Mouse (Mus musculus): ENCODE measurements around the gene Mtus2.
"Not testable (repeated sequence)": the region's sequence is repeated elsewhere in the genome, so short reads cannot be mapped to it uniquely, and the experiment has no call there.

Mtus2 gene

DNA sequence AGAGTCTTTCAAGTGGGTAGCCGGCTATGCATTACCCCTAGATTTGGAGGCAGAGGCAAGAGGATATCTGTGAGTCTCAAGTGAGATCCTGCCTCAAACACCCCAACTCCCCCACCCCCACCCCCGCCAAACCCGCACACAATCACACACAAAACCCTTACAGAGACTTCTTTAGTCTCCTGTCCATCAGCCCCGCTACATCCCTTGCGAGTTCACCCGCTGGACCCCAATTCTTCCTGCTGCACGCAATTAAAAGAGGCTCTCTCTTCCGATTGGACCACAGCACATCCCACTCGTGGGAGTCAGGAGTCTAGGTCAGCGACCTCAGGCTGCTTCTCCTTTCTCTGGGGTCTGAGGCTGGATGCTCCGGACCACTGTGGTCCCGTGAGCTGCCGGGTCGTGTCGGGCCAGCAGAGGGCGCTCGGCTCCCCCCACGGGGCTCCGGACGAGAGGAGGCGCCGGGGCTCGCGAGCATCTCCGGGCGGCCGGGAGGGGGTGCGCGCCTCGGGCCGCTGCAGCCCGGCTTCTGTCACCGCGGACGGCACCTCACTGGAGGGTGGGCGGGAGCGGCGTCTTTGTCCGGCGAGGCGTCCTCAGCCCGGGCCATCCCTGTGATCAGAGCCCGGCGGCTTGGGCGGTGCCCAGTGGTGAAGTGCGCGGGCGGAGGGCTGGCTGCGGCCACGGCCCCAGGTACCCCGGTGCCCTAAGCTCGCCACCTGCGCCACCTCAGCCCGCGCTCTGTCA lies at the start of gene Mtus2:
Gene Mtus2, plus strand, starts transcription at position 500 of the 744 bp plus-strand sequence.
- peak; percentile 83 for DNase-seq (ENCODE audit: inconsistent ontology term)

DNA sequence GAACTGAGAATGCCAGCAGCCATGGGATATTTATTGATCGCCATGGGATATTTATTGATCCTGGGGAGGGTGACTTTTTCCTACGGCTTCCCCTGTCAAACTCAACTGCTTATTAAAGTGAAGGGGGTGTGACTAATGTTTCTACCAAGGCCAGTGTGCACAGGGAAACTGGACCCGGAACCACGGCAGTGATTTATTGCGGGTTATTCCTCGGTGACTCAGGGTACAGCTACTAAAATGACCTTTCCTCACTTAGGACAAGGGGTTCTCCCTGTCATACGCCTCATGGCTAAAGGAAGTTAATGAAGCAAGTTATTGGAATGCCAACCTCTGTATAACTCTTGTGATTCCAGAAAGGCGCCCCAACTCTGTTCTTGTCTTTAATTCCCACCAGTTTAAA lies 49.3 kb upstream of the Mtus2 start:
- DNase-seq (ENCODE audit: inconsistent ontology term): no peak

DNA sequence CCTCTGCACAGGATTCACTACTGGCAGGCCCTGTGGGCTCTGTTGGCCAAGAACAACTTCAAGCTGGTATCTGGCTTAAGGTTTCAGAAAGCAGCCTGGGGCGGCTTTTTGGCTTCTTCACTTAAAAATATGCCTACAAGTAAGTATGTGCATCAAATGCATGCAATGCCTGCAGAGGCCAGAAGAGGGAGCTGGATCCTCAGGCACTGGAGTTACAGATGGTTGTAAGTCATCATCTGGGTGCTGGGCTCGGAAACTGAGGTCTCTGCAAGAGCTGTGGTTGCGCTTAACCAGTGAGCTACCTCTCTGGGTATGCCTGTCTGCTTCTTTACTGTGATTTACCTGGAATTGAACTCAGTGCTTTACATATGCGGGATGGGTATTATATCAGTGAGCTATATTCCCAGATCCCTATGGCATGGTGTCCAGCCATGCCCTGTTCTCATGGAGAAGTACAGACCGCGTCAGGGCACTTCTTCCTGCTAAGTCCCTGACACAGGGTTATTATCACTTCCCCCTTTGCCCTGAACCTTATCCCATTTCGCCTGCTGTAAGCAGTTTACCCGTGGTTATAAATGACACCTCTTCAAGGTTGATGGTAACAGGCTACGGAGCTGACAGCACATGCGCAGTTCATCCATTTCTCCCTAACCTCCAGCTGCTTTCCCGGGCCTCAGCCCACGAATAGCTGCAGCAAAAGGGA lies 46.2 kb upstream of the Mtus2 start:
- DNase-seq (ENCODE audit: inconsistent ontology term): no peak

DNA sequence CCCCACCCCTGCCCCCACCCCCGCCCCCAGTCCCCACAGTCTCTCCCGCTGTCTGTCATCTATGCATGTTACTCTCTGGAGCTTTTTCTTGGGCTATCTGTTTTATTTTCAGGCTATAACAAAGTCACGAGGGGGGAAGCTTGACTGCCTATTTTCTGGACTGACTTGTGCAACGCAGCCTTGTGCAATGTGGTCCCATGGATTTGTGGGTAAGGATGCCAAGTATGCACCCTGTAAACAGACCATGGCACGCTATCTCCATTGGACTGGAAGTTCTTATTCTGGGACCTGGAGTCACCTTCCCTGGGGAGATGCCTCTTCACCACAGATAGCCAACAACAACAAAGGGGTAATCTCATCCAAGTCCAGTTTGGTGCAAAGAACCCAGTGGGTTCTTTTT lies 45.4 kb upstream of the Mtus2 start:
- DNase-seq (ENCODE audit: inconsistent ontology term): no peak

DNA sequence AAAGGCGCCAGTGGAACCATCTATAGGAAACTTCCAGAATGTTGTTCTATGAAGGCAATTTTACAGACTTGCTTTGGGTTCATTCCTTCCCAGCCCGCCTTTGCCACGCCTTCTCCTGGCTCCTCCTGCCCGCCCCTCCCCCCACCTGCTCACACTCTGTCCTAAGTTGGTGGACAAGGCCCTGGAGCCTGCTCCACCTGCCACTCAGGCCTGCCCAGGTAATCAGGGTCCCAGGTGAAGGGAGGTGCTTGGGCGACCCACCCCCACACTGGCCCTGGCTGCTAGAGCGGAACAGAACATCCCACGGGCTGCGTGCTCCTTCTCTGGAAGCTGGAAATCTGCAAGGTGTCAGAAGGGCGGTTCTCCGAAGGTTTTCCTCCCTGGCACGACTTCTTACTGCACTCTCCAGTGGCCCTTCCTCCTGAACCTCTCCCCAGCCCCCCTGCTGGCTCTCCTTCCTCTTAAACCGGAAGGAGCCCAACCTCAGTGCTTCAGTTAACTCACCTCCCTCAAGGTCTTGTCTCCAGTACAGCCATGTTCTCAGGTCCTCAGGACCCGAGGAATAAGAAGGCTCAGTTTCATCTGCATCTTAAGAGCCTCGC lies 43.8 kb upstream of the Mtus2 start:
- DNase-seq (ENCODE audit: inconsistent ontology term): no peak

DNA sequence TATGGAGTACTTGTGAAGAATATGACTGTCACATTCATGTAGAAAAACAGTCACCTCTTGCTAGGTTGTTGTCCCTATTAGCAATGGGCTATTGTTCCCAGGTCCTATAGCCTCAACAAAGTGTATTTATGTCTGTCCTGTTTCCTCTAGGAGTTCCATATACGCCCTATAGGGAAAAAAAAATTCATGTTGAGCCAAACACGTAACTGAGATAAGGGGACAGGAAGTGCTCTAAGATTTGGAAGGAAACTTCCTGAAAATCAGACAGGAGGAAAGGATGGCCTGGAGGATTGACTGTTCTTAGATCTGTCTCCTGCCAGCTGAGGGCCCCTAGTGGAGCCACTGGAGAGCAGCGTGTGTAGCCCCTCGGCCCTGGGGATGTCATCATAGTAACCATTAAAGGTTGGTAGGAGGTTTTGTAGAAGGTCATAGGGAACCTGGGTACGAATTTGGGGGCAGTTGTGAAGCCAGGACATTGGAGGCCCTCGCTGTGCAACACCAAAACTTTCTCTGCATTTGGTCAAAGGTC lies 42.0 kb upstream of the Mtus2 start:
- no peak for DNase-seq (ENCODE audit: inconsistent ontology term)

DNA sequence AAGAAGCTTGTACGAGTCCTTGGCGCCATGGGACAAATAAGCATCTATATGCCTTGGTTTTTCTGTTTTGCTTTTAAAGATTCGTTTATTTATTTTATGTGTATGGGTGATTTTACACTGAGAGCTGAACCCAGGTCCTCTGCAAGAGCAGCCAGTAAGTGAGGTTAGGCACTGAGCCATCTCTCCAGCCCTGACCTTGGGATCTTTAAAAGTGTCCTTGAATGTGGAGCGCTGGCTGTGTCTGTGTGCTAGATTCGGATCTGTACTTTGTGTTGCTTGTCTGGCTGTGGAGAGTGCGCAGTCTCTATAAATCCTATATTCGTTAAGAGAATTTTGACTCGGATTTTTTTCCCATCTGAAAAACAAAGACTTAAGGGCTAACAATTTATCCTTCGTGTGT lies 40.9 kb upstream of the Mtus2 start:
- DNase-seq (ENCODE audit: inconsistent ontology term): no peak

DNA sequence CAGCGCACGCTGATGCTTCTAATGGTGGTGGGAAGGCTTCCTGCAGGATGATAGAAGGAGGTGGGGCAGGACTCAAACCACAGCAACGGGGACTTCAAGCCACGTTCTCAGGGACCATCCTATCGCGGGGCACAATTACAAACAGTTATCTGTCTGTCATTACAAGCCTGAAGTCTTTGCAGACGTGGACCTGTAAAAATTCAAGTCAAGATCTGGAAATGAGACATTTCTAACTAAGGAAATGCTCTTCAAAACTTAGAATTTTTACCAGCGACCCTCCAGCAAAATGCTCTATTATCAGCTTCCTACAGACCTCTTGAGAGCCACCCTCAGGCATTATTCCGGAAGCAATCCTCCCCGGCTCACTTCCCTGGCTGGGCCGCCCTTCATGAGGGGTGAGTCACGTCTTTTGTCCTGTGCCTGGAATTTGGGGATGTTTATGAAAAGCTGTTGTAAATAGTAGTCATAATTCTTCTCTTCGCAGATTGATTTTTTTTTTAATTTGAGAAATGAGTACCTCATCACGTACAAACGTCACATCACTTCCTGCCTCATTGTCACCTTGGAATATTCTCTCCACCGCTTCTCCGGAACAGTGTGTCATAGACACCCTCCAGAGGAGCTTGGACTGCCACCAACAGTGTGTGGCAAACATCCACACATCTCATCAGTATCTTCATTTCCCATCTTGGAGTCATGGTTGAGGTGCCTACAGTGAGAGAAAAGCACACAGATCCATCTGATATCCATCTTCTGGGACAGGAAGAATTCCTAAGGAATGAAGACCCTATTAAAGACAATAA lies 38.9 kb upstream of the Mtus2 start:
- DNase-seq (ENCODE audit: inconsistent ontology term): peak; percentile 70

DNA sequence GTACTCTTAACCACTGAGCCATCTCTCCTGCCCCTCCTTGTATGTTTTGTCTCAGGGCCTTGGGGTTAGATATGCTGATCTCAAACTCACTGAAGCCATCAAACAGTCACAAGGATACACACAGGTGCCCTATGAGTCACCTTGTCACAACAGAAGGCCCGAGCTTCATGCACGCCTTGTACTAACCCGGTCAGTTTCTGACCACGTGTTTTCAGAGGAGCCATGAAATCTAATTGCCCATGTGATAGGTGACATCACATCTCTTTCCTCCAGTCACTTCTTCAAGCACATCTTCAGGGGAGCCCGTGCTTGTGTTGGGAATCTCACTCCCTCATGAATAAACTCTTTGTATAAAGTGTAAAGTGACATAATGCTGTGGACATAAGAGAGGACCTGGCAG lies 32.5 kb upstream of the Mtus2 start:
- no peak for DNase-seq (ENCODE audit: inconsistent ontology term)

DNA sequence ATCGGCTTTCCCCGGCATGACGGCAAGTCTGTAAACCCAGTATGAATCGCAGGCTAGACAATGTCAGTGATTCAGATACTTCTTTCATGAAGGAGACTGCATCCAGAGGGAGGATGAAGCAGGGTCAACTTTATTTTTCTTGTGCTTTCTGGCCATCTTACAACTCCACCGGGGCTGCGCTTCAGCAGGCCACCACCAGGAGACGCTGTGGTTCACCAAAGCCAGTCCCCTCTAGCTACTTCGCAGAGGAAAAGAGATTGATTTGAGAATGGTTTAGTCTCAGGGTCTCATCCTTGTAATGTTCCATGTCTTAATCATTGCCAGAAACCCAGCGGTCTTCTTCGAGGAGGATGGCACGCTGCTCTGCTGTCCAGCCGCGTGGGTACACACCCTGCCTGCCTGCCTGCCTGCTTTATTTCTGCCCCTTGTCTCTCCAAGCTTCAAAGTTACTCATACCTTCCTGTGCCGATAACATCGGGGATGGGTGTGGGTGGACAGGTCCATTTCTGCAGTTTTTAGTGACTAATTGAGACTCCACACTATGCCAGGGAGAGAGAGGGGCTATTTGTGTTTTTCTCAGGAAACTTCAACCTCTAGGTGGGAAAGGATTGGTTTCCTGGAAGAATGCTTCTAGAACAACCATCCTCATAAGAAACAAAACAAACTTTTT lies 31.1 kb upstream of the Mtus2 start:
- no peak for DNase-seq (ENCODE audit: inconsistent ontology term)

DNA sequence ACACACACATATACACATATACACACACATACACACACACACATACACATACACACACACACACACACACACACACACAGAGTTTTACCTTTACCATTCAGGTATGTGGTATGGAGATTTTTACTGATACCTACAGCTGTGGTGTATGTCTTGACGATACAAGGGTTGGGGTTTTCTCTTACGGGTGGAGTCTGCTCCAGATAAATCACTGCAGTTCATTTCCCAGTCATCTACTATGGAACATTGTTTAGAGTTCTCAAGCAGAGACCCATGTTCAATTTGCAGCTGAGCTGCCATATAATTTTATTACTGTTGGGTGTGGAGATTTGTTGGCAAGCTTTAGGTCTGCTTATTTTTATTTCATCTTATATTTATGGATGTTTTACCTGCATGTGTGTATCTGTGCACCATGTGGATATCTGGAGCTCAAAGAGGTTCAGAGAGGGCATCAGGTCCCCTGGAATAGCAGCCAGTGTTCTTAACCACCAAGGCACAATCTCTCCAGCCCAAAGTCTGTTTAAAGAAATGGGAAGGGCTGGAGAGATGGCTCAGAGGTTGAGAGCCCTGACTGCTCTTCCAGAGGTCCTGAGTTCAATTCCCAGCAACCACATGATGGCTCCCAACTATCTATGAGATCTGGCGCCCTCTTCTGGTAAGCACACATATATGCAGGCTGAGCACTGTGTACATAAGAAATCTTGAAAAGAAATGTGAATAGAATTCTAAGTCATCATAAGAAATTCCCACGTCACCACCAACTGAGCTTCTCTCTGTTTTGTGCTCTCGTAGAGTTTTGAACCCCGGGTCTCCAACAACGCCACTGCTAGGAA lies 28.2 kb upstream of the Mtus2 start:
- DNase-seq (ENCODE audit: inconsistent ontology term): no peak

DNA sequence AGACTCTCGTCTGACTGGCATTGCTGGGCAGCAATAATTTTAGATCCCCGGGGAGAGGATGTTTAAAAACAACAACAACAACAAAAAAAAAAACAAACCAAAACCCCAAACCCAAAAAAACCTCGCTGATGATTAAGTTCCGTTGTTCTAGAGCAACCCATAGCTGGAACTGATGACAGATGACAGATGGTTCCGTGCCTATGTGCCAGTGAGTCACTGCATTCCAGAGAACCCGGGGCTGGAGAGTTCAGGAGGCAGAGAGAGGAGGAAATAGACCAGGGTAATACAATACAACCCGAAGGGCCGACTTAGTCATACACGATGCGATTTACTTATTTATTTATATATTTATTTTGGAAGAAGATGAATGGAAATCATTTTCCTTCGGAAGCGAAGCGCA lies 22.0 kb upstream of the Mtus2 start:
- peak; percentile 79 for DNase-seq (ENCODE audit: inconsistent ontology term)

DNA sequence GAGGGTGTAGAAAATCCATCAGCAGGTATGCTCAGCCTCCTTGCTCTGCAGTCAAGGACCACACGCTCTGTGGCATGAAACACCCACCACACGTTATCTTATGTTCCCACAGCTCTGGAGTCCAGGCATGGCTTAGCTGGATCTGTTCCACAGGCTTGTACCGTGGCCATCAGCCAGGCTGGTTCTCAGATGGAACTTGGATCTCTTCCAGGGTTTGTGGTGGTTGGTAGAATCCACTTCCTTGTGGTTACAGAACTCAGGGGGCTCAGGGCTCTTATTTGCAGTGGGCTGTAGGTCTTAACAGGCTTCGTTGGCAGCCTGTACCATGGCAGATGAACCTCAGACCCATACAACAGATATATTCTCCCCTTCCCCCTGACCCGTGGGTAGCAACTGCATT lies 17.9 kb upstream of the Mtus2 start:
- DNase-seq (ENCODE audit: inconsistent ontology term): peak; percentile 53

DNA sequence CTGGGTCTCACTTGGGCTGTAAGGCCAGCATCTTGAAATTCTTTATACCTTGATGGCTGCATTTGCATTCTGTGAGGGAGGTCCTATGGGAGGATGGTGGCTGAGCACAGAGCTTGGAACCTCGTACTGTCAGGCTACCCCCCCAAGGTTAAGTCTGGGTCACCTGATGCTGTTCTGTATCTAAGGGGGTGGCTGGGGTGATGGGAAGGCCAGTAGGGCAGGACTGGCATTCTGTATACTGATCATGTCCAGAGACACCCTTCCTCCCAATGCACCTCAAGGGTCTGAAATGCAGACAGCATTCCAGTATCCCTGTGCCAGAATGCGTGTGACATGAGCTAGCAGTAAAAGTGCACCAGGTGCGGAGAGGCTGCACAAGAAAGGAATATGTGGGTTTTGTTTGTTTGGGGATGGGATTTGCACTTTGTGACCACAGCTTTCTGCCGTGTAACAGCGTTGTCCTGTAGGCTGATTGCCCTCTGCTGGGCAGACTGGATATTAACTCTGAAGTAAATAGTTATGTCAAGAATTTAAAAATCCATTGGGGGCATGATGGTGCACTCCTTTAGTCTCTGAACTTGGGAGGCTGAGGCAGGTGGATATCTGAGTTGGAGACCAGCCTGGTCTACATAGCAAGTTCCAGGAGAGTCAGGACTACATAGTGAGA lies 12.0 kb upstream of the Mtus2 start:
- no peak for DNase-seq (ENCODE audit: inconsistent ontology term)

DNA sequence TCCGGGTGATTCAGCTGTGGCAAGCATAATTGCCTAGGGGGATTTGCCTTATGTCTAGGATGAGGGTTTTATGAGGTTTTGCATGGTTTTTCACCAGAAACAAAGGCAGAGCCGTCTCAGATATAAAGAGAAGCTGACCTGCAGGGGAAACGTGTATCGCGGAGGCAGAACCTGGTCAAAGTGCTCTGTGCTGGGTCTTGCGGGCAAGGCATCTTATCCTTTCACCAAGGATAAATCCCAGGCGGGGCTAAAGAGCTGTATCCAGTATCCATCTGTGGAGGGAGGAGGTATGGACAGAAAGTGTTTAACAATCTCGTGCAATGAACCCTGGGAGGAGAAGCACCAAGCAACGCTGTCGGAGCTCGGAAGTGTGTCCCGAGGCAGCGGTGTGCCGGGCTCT lies 7.2 kb upstream of the Mtus2 start:
- no peak for DNase-seq (ENCODE audit: inconsistent ontology term)

DNA sequence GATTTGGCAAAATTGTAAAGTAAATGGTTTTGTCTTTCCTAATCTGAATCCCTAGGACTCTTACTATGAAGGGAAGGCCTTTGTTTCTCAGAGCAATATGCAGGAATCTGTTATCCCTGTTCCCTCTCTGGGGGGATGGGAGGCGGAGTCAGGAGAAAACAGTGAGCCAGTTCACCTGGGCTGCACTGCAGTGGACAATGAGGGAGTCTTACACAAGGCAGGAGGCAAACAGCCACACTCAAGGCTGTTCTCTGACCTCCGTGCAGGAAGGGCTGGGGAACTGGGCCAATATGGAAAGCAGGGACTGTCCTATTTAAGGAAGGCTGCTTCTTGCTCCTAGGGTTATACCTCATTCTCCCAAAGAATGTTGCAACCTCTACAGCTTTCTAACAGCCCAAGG lies 5.4 kb upstream of the Mtus2 start:
- no peak for DNase-seq (ENCODE audit: inconsistent ontology term)

DNA sequence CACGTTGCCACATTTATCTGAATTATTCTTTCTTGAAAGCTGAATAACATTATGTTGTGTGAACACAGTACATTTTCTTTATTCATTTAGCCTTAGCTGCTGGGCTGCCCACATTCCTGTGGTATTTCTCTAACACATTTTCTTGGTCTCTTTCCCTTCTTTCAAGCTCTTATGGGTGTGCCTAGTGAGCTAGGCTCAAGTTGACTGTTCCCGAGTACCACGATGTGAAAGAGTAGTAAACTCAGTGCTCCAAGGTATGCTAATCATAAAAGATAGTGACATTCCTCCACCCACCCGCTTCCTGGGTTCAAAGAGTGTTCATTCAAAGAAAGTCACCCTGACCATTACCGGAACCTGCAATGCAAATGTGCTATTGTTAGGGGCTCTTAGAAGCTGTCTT lies 3.9 kb upstream of the Mtus2 start:
- not testable (repeated sequence) for DNase-seq (ENCODE audit: inconsistent ontology term)

DNA sequence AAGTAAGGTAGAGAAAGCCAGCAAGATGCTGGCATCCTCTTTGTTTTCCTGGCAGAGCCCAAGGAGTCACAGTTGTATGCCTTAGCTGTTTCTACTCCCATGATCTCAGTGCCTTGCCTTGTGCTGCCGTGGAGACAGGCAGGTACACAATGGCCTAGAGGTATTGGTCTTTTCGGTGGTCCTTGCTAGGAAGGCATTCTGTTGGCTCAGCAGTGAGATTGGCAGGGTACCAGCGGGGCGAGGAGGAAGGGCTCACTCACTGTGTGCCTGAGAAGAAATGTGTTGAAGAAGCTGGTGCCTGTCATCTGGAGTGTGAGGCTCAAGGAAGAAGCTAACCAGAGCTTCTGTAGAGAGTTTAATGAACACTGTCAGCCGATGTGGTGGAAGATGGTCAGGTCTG lies 1.4 kb upstream of the Mtus2 start:
- DNase-seq (ENCODE audit: inconsistent ontology term): no peak

DNA sequence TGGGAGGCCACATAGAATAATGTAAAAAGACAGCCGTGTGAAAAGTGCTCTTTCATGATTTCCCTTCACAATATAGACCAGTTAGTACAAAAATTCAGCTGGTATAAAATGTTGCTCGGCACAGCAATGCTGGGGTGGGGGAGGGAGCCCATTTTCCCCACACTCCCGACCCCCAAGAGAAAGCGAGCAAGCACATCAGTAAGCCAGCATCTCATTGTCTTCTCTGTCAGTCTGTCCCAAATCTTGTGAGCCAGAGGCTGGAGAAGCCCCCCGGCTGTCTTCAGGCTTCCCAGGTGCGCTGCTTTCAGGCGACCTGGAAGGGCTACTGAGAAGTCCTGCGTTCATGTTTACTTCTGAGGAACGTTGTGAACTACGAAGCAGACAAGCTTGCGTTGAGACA lies 699 bp upstream of the Mtus2 start:
- DNase-seq (ENCODE audit: inconsistent ontology term): no peak
